Mouse (Mus musculus): ENCODE measurements around the gene Luc7l3. TPM values are rescaled to one million over a fixed set of nuclear protein-coding genes. Genes with fewer than 3 reads are reported as not detected.

Luc7l3 gene
- polyA plus RNA-seq, 1 experiment, result 21.3 TPM

DNA sequence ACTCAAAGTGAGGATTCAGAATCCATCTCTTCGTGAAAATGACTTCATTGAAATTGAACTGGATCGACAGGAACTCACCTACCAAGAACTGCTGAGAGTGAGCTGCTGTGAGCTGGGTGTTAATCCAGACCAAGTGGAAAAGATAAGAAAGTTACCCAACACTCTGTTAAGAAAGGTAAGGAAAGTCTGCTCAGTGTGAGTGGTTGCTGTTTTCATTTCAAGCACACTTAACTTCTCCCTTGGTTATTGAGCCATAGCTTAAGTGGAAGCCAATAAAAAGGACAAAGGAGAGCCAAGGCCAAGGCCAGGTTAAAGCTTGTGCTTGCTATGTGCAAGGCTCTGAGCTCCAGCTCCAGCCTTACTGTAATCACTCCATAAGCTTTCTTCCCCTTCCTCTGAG lies 16.6 kb upstream of the Luc7l3 start:
- Histone ChIP-seq H3K36me3 (ENCODE audit: control insufficient read depth, insufficient read depth) (peaks cover 62% of the 10 kb centered on the region), H3K79me2 (ENCODE audit: control insufficient read depth, insufficient read depth) (peaks cover 6% of the 10 kb centered on the region), H3ac (ENCODE audit: control insufficient read depth, insufficient read length, low read depth) (no peak overlapping the region), H3K79me3 (ENCODE audit: low read depth) (peaks cover 3% of the 10 kb centered on the region), H3K27me3 (ENCODE audit: control insufficient read depth, insufficient read depth, insufficient read length) (no peaks in the 10 kb centered on the region), H3K4me3 (ENCODE audit: insufficient read depth, poor library complexity, severe bottlenecking) (no peak overlapping the region)
- TF ChIP-seq USF1 (IDR thresholded peaks at IDR 0.05; ENCODE audit: low read depth), result no peak
- TF ChIP-seq FOSL1 (IDR thresholded peaks at IDR 0.05; ENCODE audit: insufficient read depth, low read length, poor library complexity, severe bottlenecking), result no peak
- TF ChIP-seq CEBPB (IDR thresholded peaks at IDR 0.05; ENCODE audit: low read depth), result no peak
- no peak for TF ChIP-seq MYOG (IDR thresholded peaks at IDR 0.05; ENCODE audit: control insufficient read depth, extremely low read depth, insufficient read length)
- TF ChIP-seq CTCF (IDR thresholded peaks at IDR 0.05; ENCODE audit: control insufficient read depth, insufficient read depth, insufficient read length), result no peak
- TF ChIP-seq MYOD1 (IDR thresholded peaks at IDR 0.05; ENCODE audit: control insufficient read depth, insufficient read length, low read depth), result no peak
- no peak for TF ChIP-seq MAX (IDR thresholded peaks at IDR 0.05)

DNA sequence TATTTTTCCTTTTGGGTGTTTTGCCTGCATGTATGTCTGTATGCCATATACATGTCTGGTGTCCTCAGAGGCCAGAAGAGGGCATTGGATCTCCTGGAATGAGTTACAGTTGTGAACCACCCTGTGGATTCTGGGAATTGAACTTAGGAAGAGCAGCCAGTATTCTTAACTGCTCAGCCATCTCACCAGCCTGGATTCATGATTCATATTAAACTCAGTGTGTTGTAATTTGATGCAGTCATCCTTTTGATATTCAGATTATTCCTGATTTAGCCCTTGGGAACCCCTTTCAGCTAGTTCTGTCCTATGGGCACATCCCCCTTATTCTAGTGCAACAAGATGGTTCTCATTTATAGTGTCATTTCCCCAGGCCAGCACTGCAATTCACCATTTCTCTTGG lies 14.8 kb upstream of the Luc7l3 start:
- Histone ChIP-seq H3K79me3 (ENCODE audit: low read depth) (peaks cover 11% of the 10 kb centered on the region), H3K79me2 (ENCODE audit: control insufficient read depth, insufficient read depth) (peaks cover 24% of the 10 kb centered on the region), H3ac (ENCODE audit: control insufficient read depth, insufficient read length, low read depth) (no peak overlapping the region), H3K4me3 (ENCODE audit: insufficient read depth, poor library complexity, severe bottlenecking) (no peak overlapping the region), H3K27me3 (ENCODE audit: control insufficient read depth, insufficient read depth, insufficient read length) (no peaks in the 10 kb centered on the region), H3K36me3 (ENCODE audit: control insufficient read depth, insufficient read depth) (peaks cover 61% of the 10 kb centered on the region)
- TF ChIP-seq MYOG (IDR thresholded peaks at IDR 0.05; ENCODE audit: control insufficient read depth, extremely low read depth, insufficient read length), result no peak

DNA sequence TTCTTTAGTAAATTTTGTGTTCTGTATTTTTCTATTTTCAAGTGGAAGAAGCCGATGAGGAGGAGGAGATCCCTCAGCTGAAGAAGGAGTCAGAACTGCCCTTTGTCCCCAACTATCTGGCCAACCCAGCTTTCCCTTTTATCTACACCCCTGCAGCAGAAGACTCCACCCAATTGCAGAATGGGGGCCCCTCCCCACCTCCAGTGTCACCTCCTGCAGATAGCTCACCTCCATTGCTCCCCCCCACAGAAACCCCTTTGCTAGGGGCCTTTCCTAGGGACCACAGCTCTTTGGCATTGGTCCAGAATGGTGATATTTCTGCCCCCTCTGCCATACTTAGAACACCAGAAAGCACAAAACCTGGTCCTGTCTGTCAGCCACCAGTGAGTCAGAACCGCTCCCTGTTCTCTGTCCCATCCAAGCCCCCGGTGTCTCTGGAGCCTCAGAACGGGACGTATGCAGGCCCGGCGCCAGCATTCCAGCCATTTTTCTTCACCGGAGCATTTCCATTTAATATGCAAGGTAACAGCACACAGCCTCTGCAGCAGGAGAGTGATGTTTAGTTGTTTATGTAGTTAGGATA lies 12.7 kb upstream of the Luc7l3 start:
- Histone ChIP-seq H3K36me3 (ENCODE audit: control insufficient read depth, insufficient read depth) (peaks cover 46% of the 10 kb centered on the region), H3K79me2 (ENCODE audit: control insufficient read depth, insufficient read depth) (peaks cover 45% of the 10 kb centered on the region), H3K79me3 (ENCODE audit: low read depth) (peaks cover 22% of the 10 kb centered on the region), H3K27me3 (ENCODE audit: control insufficient read depth, insufficient read depth, insufficient read length) (no peaks in the 10 kb centered on the region), H3K4me3 (ENCODE audit: insufficient read depth, poor library complexity, severe bottlenecking) (no peak overlapping the region), H3ac (ENCODE audit: control insufficient read depth, insufficient read length, low read depth) (no peak overlapping the region)
- TF ChIP-seq USF1 (IDR thresholded peaks at IDR 0.05; ENCODE audit: low read depth) (no peak), CEBPB (IDR thresholded peaks at IDR 0.05; ENCODE audit: low read depth) (no peak), MYOG (IDR thresholded peaks at IDR 0.05; ENCODE audit: control insufficient read depth, extremely low read depth, insufficient read length) (no peak), FOSL1 (IDR thresholded peaks at IDR 0.05; ENCODE audit: insufficient read depth, low read length, poor library complexity, severe bottlenecking) (no peak), MYOD1 (IDR thresholded peaks at IDR 0.05; ENCODE audit: control insufficient read depth, insufficient read length, low read depth) (peak; percentile 93), CTCF (IDR thresholded peaks at IDR 0.05; ENCODE audit: control insufficient read depth, insufficient read depth, insufficient read length) (no peak), MAX (IDR thresholded peaks at IDR 0.05) (no peak)

DNA sequence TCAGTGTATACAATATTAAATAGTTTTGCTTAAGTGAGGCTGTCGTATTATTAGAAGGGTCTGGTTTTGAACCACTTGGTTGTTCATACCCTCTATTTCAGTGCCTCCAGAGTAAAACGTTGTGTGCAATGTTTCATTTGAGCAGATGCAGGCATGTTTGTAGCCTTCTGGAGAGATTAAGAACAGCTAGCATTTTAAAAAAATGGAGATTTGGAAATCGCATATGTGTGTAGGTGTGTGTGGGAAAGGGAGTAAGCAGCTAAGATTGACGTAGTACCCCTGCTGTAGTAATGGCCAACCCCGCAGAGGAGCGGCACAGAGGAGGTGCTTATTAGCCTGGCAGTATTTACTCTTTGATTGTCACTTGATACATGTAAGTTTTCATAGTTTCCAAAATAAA lies 10.9 kb upstream of the Luc7l3 start:
- H3K4me3 ChIP-seq (ENCODE audit: insufficient read depth, poor library complexity, severe bottlenecking), result no peak overlapping the region
- peaks cover 60% of the 10 kb centered on the region for H3K79me2 ChIP-seq (ENCODE audit: control insufficient read depth, insufficient read depth)
- TF ChIP-seq CTCF (IDR thresholded peaks at IDR 0.05; ENCODE audit: control insufficient read depth, insufficient read depth, insufficient read length), result no peak

DNA sequence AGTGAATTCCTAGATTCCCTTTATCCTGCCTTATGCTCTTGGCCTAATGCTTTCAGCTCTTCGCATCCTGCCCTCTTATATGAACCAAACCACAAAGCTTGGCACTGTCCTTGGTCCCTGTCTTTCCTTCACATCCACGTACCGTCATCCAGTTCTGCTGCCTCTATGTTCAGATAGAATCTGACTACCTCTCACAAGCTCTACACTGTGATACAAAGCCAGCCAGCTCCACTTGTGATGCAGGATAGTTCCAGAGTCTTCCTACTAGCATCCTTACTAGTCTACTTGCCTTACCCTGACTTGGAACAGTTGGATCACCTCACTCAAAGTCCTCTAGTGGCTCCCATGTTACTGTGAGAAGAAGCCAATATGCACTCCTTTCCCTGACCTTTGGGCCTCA lies 8.4 kb upstream of the Luc7l3 start:
- Histone ChIP-seq H3K27me3 (ENCODE audit: control insufficient read depth, insufficient read depth, insufficient read length) (no peaks in the 10 kb centered on the region), H3K36me3 (ENCODE audit: control insufficient read depth, insufficient read depth) (peaks cover 16% of the 10 kb centered on the region), H3K4me3 (ENCODE audit: insufficient read depth, poor library complexity, severe bottlenecking) (no peak overlapping the region), H3K79me3 (ENCODE audit: low read depth) (peaks cover 22% of the 10 kb centered on the region), H3ac (ENCODE audit: control insufficient read depth, insufficient read length, low read depth) (no peak overlapping the region), H3K79me2 (ENCODE audit: control insufficient read depth, insufficient read depth) (peaks cover 60% of the 10 kb centered on the region)
- no peak for TF ChIP-seq CEBPB (IDR thresholded peaks at IDR 0.05; ENCODE audit: low read depth)
- no peak for TF ChIP-seq MYOG (IDR thresholded peaks at IDR 0.05; ENCODE audit: control insufficient read depth, extremely low read depth, insufficient read length)
- TF ChIP-seq CTCF (IDR thresholded peaks at IDR 0.05; ENCODE audit: control insufficient read depth, insufficient read depth, insufficient read length), result no peak
- no peak for TF ChIP-seq MYOD1 (IDR thresholded peaks at IDR 0.05; ENCODE audit: control insufficient read depth, insufficient read length, low read depth)
- TF ChIP-seq MAX (IDR thresholded peaks at IDR 0.05), result no peak
- TF ChIP-seq FOSL1 (IDR thresholded peaks at IDR 0.05; ENCODE audit: insufficient read depth, low read length, poor library complexity, severe bottlenecking), result no peak
- no peak for TF ChIP-seq USF1 (IDR thresholded peaks at IDR 0.05; ENCODE audit: low read depth)

More for the DNA sequence above, 10.9 kb upstream of the Luc7l3 start:
- Histone ChIP-seq H3K79me3 (ENCODE audit: low read depth) (peaks cover 22% of the 10 kb centered on the region), H3K36me3 (ENCODE audit: control insufficient read depth, insufficient read depth) (peaks cover 29% of the 10 kb centered on the region), H3K27me3 (ENCODE audit: control insufficient read depth, insufficient read depth, insufficient read length) (no peaks in the 10 kb centered on the region), H3ac (ENCODE audit: control insufficient read depth, insufficient read length, low read depth) (no peak overlapping the region)

DNA sequence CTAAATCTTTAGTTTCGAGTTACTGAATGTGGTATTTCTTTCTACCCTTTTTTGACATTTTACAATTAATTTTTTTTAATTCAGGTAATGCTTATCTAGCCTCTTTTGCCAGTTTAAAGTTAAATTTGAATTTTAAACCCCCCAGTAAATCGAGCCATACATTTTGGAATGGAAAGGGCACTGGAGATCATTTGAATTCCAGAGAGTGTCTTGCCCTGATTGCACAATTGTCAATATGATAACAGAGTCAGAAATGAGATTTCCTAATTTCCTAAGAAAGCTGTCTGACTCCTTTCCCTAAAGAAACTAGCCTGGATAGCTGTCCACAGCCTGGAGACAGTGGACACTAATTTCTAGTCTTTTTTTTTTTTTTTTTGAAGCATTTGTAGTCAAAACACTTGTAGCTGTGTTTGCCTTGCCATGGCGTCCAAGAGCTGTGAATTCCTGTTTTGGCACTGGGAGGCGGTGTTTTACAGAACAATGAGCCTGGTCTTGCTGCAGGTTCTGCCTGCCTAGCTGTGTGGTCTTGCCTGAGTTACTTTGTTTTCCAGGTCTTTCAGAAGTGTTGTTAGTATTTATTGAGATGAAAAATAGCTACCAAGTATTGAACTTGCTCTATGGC lies 7.6 kb upstream of the Luc7l3 start:
- Histone ChIP-seq H3K27me3 (ENCODE audit: control insufficient read depth, insufficient read depth, insufficient read length) (no peaks in the 10 kb centered on the region), H3K79me3 (ENCODE audit: low read depth) (peaks cover 22% of the 10 kb centered on the region), H3K4me3 (ENCODE audit: insufficient read depth, poor library complexity, severe bottlenecking) (no peak overlapping the region), H3K36me3 (ENCODE audit: control insufficient read depth, insufficient read depth) (peaks cover 7% of the 10 kb centered on the region), H3ac (ENCODE audit: control insufficient read depth, insufficient read length, low read depth) (no peak overlapping the region), H3K79me2 (ENCODE audit: control insufficient read depth, insufficient read depth) (peaks cover 60% of the 10 kb centered on the region)
- peak; percentile 65 for TF ChIP-seq CEBPB (IDR thresholded peaks at IDR 0.05; ENCODE audit: low read depth)
- no peak for TF ChIP-seq FOSL1 (IDR thresholded peaks at IDR 0.05; ENCODE audit: insufficient read depth, low read length, poor library complexity, severe bottlenecking)
